Mouse (Mus musculus): ENCODE data around the gene Gpr183. TPM values are rescaled to one million over a fixed set of nuclear protein-coding genes. Genes with fewer than 3 reads are reported as not detected.

The Gpr183 gene
- polyA plus RNA-seq, 1 experiment from 2014 or later: 1.3 TPM

GRCm38 (mm10) chr14:121906341-121906991 is 58.5 kb downstream of the Gpr183 start:
- H3K4me2 ChIP-seq: no peak overlapping the region
- H3K27ac ChIP-seq: no peak overlapping the region
- H3K9ac ChIP-seq: no peak overlapping the region
- H3K27me3 ChIP-seq: no peaks in the 10 kb centered on the region
- ATAC-seq: no peak
- H3K4me1 ChIP-seq: no peaks in the 10 kb centered on the region
- 88% methylated on average over 8 of the region's 8 CpGs for WGBS
- H3K9me3 ChIP-seq (replicated peaks): no peaks in the 10 kb centered on the region
- no peak overlapping the region for H3K4me3 ChIP-seq
- peaks cover 52% of the 10 kb centered on the region for H3K36me3 ChIP-seq (ENCODE audit: poor library complexity, severe bottlenecking)

GRCm38 (mm10) chr14:121904754-121905153 is 60.2 kb downstream of the Gpr183 start:
- H3K27ac ChIP-seq: no peak overlapping the region
- WGBS: 78% methylated on average over 3 of the region's 3 CpGs
- no peak overlapping the region for H3K9ac ChIP-seq
- no peak overlapping the region for H3K4me2 ChIP-seq
- ATAC-seq: no peak
- H3K4me3 ChIP-seq: no peak overlapping the region
- no peaks in the 10 kb centered on the region for H3K27me3 ChIP-seq
- H3K4me1 ChIP-seq: no peaks in the 10 kb centered on the region
- H3K9me3 ChIP-seq (replicated peaks): no peaks in the 10 kb centered on the region
- H3K36me3 ChIP-seq (ENCODE audit: poor library complexity, severe bottlenecking): peaks cover 40% of the 10 kb centered on the region

DNA sequence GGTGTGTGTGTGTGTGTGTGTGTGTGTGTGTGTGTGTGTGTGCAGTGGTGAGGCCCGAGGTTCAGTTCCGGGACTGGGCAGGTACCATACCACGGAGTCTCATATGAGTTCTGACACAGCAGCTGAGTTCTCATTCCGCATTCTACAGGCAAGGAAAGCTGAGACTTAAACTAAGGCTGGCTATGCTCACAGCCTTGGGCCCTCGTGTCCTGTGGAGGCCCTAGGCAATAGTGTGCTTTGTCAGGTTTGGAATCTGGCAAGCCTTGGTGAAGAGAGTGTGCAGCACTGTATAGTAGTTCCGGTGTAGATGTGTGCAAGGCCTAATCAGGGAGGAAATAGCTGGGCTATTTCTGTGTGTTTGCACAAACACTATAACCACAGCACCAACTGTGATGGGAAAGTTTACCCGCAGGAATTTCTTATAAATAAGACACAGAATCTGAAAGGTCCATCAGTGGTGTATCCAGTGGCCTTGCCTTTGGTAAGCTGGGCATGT is 61.6 kb downstream of the Gpr183 start:
- Histone ChIP-seq H3K4me2 (no peak overlapping the region), H3K4me3 (no peak overlapping the region), H3K9me3 (replicated peaks) (no peaks in the 10 kb centered on the region), H3K9ac (no peak overlapping the region), H3K27me3 (no peaks in the 10 kb centered on the region), H3K4me1 (no peaks in the 10 kb centered on the region), H3K27ac (no peak overlapping the region), H3K36me3 (ENCODE audit: poor library complexity, severe bottlenecking) (peaks cover 30% of the 10 kb centered on the region)
- no peak for ATAC-seq
- WGBS: 96% methylated on average over 7 of the region's 7 CpGs

Other genes with a start within 250 kb of the Gpr183 start
- 4.2 and 5.2 TPM in 2 replicates for gene Dock9, start 167.4 kb downstream of the Gpr183 start, polyA plus RNA-seq (2015; fragmentation: Nextera tagmentation; extraction: Ambion mirVana)
- gene Ubac2, start 86.6 kb downstream of the Gpr183 start, polyA plus RNA-seq (2015; fragmentation: Nextera tagmentation; extraction: Ambion mirVana): 56.4 and 63.6 TPM in 2 replicates
- gene Gpr18, start 49.4 kb downstream of the Gpr183 start, polyA plus RNA-seq (2015; fragmentation: Nextera tagmentation; extraction: Ambion mirVana): 0.14 and 0.23 TPM in 2 replicates
- gene Timm8a2, start 69.5 kb upstream of the Gpr183 start, polyA plus RNA-seq (2015; fragmentation: Nextera tagmentation; extraction: Ambion mirVana): not detected in 2 replicates
- 103 and 112 TPM in 2 replicates for gene Tm9sf2, start 141.8 kb upstream of the Gpr183 start, polyA plus RNA-seq (2015; fragmentation: Nextera tagmentation; extraction: Ambion mirVana)
- 21.0 and 22.9 TPM in 2 replicates for gene Clybl, start 216.5 kb upstream of the Gpr183 start, polyA plus RNA-seq (2015; fragmentation: Nextera tagmentation; extraction: Ambion mirVana)